Mouse (Mus musculus) layer of hippocampus, adult 8-10 months (tissue): ENCODE measurements around the gene Map3k1. TPM values are rescaled to one million over a fixed set of nuclear protein-coding genes. Genes with fewer than 3 reads are reported as not detected.
A peak's percentile ranks its signal among the peaks of the same experiment; 100 is the strongest.

Source experiments
- DNase-seq, 2 experiments: peaks; one replicate each; pipeline ENCODE4 v3.0.0; 2022; ENCODE audit warnings: low spot score in 2 of 2
- total RNA-seq, 4 experiments: library from RNA; stranded (reverse); gene quantifications; 2 replicates each; pipeline ENCODE4 v1.2.4; 2022

Gene Map3k1
- 10 to 100 TPM; 14.4 to 18.6 (median 14.6) TPM for total RNA-seq

DNA sequence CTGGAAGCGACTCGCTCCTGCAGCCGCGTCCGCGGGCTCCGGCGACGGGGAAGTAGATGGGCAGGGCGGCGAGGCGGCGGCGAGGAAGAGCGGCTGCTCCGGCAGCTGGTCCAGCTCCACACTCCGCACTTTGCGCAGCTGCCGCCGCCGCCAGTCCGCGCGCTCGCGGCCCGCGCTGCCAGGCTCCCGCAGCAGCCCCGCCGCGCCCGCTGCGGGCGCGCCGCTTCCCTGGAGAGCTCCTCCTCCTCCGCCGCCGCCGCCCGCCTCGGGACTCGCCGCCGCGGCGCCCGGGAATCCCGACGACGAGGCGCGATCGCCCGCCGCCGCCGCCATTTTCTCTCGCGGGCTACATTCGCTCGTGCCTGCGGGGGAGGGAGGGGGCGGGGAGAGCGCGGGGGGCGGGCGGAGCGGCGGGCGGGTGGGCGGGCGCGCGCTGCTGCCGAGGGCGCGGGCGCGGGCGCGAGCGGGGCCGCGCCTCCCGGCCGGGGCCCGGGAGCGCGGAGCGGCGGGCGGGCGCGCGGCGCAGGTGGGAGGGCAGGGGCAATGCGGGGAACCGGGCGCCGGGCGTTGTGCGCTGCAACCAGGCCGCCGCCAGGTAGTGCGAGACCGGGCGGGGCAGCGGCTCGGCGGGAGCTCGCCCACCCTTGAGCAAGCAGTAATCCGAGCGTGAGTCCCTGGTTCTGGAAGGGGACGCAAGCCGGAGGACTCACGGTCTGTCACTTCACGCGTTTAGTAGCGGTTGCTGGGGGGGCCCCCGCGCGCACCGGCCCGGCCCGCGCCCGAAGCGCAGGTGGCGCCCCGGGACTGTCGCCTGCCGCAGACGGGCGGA is at the start of gene Map3k1:
TSS of gene Map3k1 (minus strand) at position 357 of the 829 bp plus-strand sequence.
- DNase-seq: peak in 1 of 2 experiments; percentile 15

DNA sequence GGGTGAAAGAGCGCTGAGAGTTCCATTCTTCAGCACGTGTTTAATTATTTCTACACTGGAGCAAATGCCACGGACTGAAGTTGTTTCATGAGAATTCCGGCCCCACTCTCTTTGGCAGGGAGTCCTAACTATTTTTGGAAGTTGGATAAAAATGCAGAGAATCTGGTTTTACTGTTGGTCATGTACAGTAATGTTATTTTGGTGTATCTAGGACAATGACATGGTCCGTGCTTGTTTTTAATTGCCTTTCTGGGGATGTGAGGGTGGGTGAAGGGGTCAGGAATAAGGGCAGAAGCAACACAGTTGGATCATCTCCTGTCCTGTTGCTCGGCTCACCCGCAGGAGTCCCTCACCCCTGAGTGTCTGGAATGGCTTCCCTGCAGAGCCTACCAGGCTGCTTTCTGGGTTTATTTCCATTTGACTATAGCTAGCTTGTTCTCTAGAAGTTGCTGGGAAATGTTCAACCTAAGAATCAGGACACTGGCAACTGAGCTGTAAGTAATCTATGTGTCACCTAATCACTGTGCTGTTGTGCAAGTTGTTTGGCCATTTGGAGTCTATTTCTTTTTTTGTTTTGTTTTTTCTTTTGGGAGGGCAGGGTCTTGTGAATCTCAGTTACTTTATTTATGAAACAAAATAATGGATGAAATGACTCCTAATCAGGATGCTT is 48.1 kb upstream of the Map3k1 start:
- DNase-seq: no peak

- no peak for DNase-seq
Measured at GRCm38 (mm10) chr13:111856232-111856631, 47.4 kb upstream of the Map3k1 start.

- no peak for DNase-seq
Measured at GRCm38 (mm10) chr13:111852451-111853224, 43.8 kb upstream of the Map3k1 start.

GRCm38 (mm10) chr13:111850046-111850837 is 41.4 kb upstream of the Map3k1 start:
- DNase-seq: no peak

DNA sequence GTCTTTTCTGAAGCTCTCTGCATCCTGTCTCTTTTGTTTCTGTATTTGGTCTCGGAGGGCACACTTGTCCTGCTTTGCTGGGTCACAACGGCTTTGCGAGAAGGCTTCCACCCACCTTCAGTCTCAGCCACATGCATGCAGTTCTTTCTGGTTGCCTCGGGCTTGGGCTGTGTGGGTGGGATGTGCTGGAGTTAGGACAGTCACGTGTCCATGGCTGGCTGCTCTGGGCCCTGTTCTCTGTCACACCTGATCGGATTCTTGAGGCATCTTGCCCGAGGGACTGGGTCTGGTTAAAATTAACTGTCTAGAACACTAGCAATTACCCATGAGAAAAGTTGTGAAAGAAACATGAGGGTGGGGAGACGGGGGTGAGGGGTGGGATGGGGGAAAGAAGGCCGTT is 36.7 kb upstream of the Map3k1 start:
- DNase-seq: no peak

- no peak for DNase-seq
Measured at GRCm38 (mm10) chr13:111844313-111844712, 35.5 kb upstream of the Map3k1 start.

DNA sequence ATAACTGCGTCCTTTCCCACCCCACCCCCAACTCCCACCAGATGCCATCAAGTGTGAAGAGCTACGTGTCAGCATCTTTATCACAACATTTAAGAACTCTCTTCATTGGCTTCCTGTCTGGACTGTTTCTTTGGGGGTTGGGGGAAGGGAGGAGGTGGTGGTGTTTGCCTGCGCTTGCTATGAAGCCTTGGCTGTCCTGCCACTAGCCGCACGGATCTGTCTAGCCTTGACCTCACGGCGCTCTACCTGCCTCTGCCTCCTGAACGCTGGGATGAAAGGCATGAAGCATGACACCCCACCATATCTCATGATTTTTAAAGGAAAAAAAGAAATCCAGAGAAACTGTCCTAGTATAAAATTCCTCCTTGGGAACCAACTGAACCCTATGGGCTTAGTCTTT is 27.0 kb upstream of the Map3k1 start:
- no peak for DNase-seq

- DNase-seq: peak in 1 of 2 experiments; percentile 9
Measured at GRCm38 (mm10) chr13:111834613-111835012, 25.8 kb upstream of the Map3k1 start.

DNA sequence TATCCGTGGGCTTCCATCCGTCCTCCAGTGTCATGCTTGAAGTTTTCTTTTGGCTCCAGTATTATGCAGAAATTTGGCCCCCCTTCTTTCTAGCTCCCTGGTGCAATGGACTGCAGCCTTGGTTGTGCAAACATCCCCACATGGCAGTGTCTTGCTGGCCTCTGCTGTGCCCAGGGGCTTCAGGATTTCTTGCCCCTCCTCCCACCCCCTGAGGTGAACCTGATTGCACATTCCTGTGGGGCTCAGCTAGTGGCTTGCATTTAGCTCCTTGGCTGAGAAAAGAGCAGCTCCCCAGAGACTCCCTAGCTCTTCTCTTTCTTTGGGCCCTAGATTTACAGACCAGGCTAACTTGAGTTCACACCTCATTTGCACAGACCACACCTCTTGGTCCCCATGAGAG is 20.7 kb upstream of the Map3k1 start:
- DNase-seq: no peak

DNA sequence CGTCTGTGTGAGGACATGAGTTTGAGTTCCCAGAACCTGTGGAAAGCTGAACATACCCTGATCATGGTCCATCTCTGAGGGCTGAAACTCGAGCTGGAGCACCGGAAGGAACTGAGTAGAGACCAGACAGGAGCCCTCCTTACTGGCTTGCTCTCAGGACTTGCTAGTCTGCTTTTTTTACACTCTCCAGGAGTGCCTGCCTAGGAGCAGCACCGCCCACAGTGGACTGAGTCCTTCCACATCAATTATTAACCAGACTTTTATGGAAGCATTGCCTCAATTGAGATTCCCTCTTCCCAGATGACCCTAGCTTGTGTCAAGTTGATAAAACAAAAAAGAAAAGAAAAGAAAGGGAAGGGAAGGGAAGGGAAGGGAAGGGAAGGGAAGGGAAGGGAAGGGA is 18.7 kb upstream of the Map3k1 start:
- no peak for DNase-seq

DNA sequence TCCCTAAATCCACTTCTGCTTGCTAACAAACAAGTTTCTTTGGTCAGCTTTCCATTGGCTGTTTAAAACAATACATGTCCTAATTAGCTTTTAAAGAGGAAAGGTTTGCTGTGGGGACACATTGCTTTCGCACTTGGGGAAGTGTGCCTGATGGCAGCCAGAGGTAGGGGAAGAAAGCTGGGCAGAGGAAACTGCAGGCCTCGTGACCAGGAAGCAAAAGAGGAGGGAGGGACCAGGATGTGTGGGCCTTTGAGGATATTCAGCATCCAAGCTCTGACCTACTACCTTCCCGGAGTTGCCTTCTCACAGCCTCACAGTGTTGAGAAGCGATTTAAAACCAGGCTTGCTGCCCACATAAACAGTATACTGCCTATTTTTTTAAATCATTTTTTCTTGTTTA is 15.4 kb upstream of the Map3k1 start:
- no peak for DNase-seq

DNA sequence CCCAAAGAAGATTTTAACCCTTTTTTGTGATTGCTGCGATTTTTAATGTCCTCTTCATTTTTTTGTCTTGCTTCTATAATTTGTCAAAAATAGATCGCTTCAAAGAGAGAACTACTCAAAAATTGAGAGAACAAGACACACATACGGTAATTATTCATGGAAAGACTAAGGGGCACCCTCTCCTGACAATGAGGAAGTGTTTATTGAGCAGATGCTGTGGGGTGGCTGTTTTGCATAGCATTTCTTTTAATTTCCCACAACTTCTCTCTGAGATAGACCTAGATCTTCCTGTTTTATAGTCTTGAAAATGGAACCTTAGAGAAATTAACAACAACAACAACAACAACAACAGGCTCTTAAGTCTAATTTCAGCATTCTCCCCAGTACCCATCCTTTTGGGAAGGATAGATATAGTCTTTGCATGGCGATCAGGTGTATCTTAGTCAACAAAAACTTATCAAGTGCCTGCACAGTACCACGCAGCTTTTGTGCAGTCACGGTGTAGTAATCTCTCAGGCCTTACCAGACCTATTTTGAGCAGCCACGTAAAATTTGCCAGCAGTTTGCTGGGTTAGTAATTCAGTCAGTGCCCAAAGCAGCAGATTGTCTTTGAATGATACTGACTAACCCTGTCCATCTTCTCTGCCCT is 13.1 kb upstream of the Map3k1 start:
- no peak for DNase-seq

- DNase-seq: no peak
Measured at GRCm38 (mm10) chr13:111819618-111820385, 11.0 kb upstream of the Map3k1 start.

DNA sequence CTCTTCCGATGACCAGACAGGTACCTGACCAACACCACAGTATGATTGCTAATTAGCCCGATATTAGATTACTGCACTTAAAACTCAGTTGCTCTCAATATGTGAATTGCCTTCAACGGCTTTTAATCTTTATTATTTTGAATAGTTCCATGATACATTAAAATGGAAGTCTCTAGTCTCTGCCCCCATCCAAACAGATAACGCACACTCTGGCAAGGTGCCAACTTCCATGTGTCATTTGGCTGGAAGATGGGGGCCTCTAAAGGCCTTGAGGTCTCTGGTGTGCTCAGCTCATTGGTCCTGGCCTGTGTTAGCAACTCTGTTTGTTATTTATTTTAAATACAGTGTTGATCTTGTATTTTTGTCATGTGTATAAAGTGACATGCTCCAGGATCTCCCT is 10.3 kb upstream of the Map3k1 start:
- no peak for DNase-seq

- DNase-seq: no peak
Measured at GRCm38 (mm10) chr13:111818216-111818903, 9.6 kb upstream of the Map3k1 start.

GRCm38 (mm10) chr13:111817773-111818172 is 9.0 kb upstream of the Map3k1 start:
- DNase-seq: no peak

DNA sequence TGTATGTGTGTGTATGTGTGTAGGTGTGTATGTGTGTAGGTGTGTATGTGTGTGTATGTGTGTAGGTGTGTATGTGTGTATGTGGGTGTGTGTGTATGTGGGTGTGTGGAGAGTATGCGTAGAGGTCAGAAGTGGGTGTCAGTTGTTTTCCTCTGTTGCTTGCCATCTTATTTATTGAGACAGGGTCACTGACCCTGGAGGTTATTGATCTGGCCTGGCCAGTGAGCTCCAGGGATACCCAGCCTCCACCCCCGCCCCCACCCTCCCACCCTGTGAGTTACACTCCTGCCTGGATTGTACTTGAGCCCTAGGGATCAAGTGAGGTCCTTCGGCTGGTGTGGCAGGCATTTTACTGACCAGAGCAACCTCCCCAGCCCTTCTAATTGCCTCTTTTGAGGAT is 7.6 kb upstream of the Map3k1 start:
- no peak for DNase-seq

- DNase-seq: no peak
Measured at GRCm38 (mm10) chr13:111815486-111815885, 6.7 kb upstream of the Map3k1 start.
